Comparison of ENCODE assay signal across 8 mouse cellular contexts in genomic region chr16:32516006-32516962, GRCm38 (mm10). TPM values are rescaled to one million over a fixed set of nuclear protein-coding genes. Genes with fewer than 3 reads are reported as not detected.
DNase-seq lines count a peak whose midpoint lies in the region; ATAC-seq lines count a peak whose summit lies in the region.

No protein-coding gene starts in this region.

- H3K9me3 ChIP-seq in kidney, embryonic 16.5 days (ENCODE audit: low read length) = no peaks in the 10 kb centered on the region
- H3K9me3 ChIP-seq in hindbrain, embryonic 11.5 days (ENCODE audit: control insufficient read depth, low read length) = no peaks in the 10 kb centered on the region
- no peaks in the 10 kb centered on the region for H3K9me3 ChIP-seq in neural tube, embryonic 12.5 days

- H3K27ac ChIP-seq in kidney, embryonic 16.5 days (ENCODE audit: low read length) = peak overlapping the region; percentile 81
- peak overlapping the region; percentile 95 for H3K27ac ChIP-seq in hindbrain, embryonic 11.5 days (ENCODE audit: low read depth, low read length)
- peak overlapping the region; percentile 84 for H3K27ac ChIP-seq in neural tube, embryonic 12.5 days

- intact Hi-C loops in left cerebral cortex, postnatal 36 days (cut with DNase I) = loop anchor here (1.0 kb wide), 1 partner anchor 92 kb away; the partner anchor contains the start of gene Tfrc

- peak; percentile 87 for ATAC-seq in kidney, embryonic 16.5 days (ENCODE audit: low FRiP score, low TSS enrichment)
- peak; percentile 94 for ATAC-seq in hindbrain, embryonic 11.5 days (ENCODE audit: low FRiP score)
- peak; percentile 92 for ATAC-seq in neural tube, embryonic 12.5 days (ENCODE audit: low FRiP score, low read depth)

- no peaks in the 10 kb centered on the region for H3K36me3 ChIP-seq in kidney, embryonic 16.5 days (ENCODE audit: insufficient read depth, low read length)
- H3K36me3 ChIP-seq in hindbrain, embryonic 11.5 days (ENCODE audit: control insufficient read depth, insufficient read depth, low read length) = no peaks in the 10 kb centered on the region
- no peaks in the 10 kb centered on the region for H3K36me3 ChIP-seq in neural tube, embryonic 12.5 days

- no peak for DNase-seq in kidney, adult 8-10 months
- peak; percentile 76 for DNase-seq in embryo, embryonic 10 days (ENCODE audit: low spot score)
- peak; percentile 76 for DNase-seq in hindbrain, embryonic 11.5 days (ENCODE audit: low spot score)
- peak; percentile 82 to 84 for DNase-seq in left cerebral cortex, postnatal 36 days (ENCODE audit: low spot score in 2 of 2)
- DNase-seq in thymus, postnatal 4 days = peak; percentile 77
- DNase-seq in cerebellum, postnatal 36 days = no peak

- H3K27me3 ChIP-seq in kidney, embryonic 16.5 days (ENCODE audit: insufficient read depth, low read length) = no peaks in the 10 kb centered on the region
- no peaks in the 10 kb centered on the region for H3K27me3 ChIP-seq in hindbrain, embryonic 11.5 days (ENCODE audit: control insufficient read depth, insufficient read depth, low read length)
- no peaks in the 10 kb centered on the region for H3K27me3 ChIP-seq in neural tube, embryonic 12.5 days (replicated peaks)

- peak overlapping the region; percentile 48 for H3K4me2 ChIP-seq in kidney, embryonic 16.5 days (replicated peaks; ENCODE audit: low read depth, low read length)
- H3K4me2 ChIP-seq in hindbrain, embryonic 11.5 days (replicated peaks; ENCODE audit: low read depth, low read length) = peak overlapping the region; percentile 26
- peak overlapping the region; percentile 45 for H3K4me2 ChIP-seq in neural tube, embryonic 12.5 days (replicated peaks)

- H3K4me3 ChIP-seq in kidney, embryonic 16.5 days (ENCODE audit: low read length) = peak overlapping the region; percentile 20
- H3K4me3 ChIP-seq in hindbrain, embryonic 11.5 days (ENCODE audit: low read depth, low read length) = peak overlapping the region; percentile 14; the same call in 1 of the 2 replicates
- no peak overlapping the region for H3K4me3 ChIP-seq in neural tube, embryonic 12.5 days

- peak overlapping the region; percentile 64 for H3K9ac ChIP-seq in kidney, embryonic 16.5 days (replicated peaks; ENCODE audit: low read length)
- H3K9ac ChIP-seq in hindbrain, embryonic 11.5 days (ENCODE audit: low read depth, low read length) = peak overlapping the region; percentile 62
- H3K9ac ChIP-seq in neural tube, embryonic 12.5 days = peak overlapping the region; percentile 38

- WGBS in kidney, embryonic 16.5 days = 14% methylated on average over 21 of the region's 21 CpGs
- WGBS in hindbrain, embryonic 11.5 days = 16% methylated on average over 21 of the region's 21 CpGs
- 10% methylated on average over 21 of the region's 21 CpGs for WGBS in neural tube, embryonic 12.5 days

- H3K4me1 ChIP-seq in kidney, embryonic 16.5 days (ENCODE audit: insufficient read depth, low read length) = peaks cover 13% of the 10 kb centered on the region
- H3K4me1 ChIP-seq in hindbrain, embryonic 11.5 days (replicated peaks; ENCODE audit: control insufficient read depth, insufficient read depth, low read length) = peaks cover 8% of the 10 kb centered on the region; the same call in 1 of the 2 replicates
- 0 out of 2 replicates have a peak, but pooled peaks cover 8% of the 10 kb centered on the region for H3K4me1 ChIP-seq in neural tube, embryonic 12.5 days

RNA-seq across cellular contexts. Expression of gene Zdhhc19, which starts 20.2 kb away (rescaled TPM):
- not detected in 2 replicates for polyA plus RNA-seq in kidney, embryonic 16.5 days (2015; fragmentation: Nextera tagmentation; extraction: Ambion mirVana)
- not detected in 2 replicates for polyA plus RNA-seq in hindbrain, embryonic 11.5 days (2014; fragmentation: Nextera tagmentation; extraction: Ambion mirVana)
- not detected for total RNA-seq in left cerebral cortex, postnatal 36 days (2021)
- not detected in 2 replicates for polyA plus RNA-seq in neural tube, embryonic 12.5 days (2016; fragmentation: Nextera tagmentation; extraction: Ambion mirVana)

RNA-seq across cellular contexts. Expression of gene Slc51a, which starts 28.6 kb away (rescaled TPM):
- polyA plus RNA-seq in kidney, embryonic 16.5 days (2015; fragmentation: Nextera tagmentation; extraction: Ambion mirVana) = 3.0 and 3.9 TPM in 2 replicates
- polyA plus RNA-seq in hindbrain, embryonic 11.5 days (2014; fragmentation: Nextera tagmentation; extraction: Ambion mirVana) = 0.25 and 0.29 TPM in 2 replicates
- total RNA-seq in left cerebral cortex, postnatal 36 days (2021) = not detected
- polyA plus RNA-seq in neural tube, embryonic 12.5 days (2016; fragmentation: Nextera tagmentation; extraction: Ambion mirVana) = 0.22 and 0.27 TPM in 2 replicates

Comparison
In these comparisons a context has a peak if more than half of its experiments do, and no peak if none do; other contexts are left out.
1. DNase-seq: peak in embryo, embryonic 10 days (single experiment), hindbrain, embryonic 11.5 days (single experiment), left cerebral cortex, postnatal 36 days (2 of 2) and thymus, postnatal 4 days (single experiment); none in kidney, adult 8-10 months (0 of 2) and cerebellum, postnatal 36 days (0 of 2).
2. Peak in every context shown above with its lines, with median percentiles within 50 percentile points of each other: ATAC-seq, H3K27ac ChIP-seq, H3K4me2 ChIP-seq and H3K9ac ChIP-seq.